Mouse (Mus musculus) monocyte, adult 5-6 weeks (primary cell): ENCODE data around the gene Gpr107. TPM values are rescaled to one million over a fixed set of nuclear protein-coding genes. Genes with fewer than 3 reads are reported as not detected.
A peak's percentile ranks its signal among the peaks of the same experiment; 100 is the strongest.

Experiments used
- ATAC-seq: fragments of 153-309, 156-312 bp; replicated peaks from 2 replicates; pipeline ENCODE4 v1.8.0; 2017; ENCODE audit warnings: mild to moderate bottlenecking; ENCODE audit not compliant: low TSS enrichment, insufficient number of reproducible peaks, severe bottlenecking, poor library complexity, low FRiP score
- total RNA-seq: library from RNA; stranded (forward); fragments of 200-1000, 200-491, 200-594 nt; gene quantifications from 3 replicates; pipeline ENCODE4 v1.2.3, GENCODE M21; 2017

Gene Gpr107
- 31.3 to 44.8 TPM (median 35.7 TPM) in 3 replicates for total RNA-seq

DNA sequence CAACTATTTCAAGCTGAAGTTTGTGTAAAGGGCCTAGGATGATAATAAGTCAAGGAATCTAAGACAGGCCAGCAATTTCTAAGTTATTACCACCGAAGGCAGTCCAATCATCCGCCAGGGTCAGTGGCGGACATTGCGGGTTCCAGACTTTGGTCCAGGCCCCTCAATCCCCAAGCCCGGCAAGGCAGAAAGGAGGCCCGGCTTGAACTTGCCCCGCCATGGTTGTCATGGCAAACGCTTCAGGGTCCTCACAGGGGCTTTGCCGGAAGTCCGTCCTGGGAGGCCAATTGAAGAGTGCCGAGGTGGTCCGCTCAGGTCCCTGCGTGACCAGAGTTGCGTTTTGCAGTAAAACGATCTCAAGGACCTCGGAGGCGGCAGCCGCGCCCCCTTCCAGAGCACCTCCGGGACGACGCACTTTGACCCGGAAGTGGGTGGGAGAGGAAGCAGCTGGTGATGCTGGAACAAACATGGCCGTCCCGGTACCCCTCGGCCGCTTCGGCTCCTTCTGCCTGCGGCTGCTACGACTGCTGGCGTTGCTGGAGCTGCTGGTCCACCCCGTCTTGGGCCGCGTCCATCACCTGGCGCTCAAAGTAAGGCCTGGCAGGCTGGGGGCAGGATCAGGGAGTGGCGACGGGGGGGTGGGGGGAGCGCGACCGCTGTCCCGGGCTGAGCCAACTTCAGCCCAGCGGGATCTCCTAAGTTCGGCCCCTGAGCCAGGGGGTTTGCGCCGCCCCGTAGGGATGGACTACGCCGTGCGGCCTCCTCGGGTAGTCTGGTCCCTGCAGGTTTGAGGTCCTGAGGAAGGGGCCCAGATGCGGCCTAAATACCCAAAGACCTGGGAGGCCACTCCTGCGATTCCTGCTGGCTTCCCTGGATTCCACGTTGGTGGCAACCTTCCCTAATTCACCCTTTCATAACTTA, at the start of gene Gpr107:
Gene Gpr107, plus strand, starts transcription at position 425 of the 921 bp plus-strand sequence.
- ATAC-seq, result peak; percentile 97

DNA sequence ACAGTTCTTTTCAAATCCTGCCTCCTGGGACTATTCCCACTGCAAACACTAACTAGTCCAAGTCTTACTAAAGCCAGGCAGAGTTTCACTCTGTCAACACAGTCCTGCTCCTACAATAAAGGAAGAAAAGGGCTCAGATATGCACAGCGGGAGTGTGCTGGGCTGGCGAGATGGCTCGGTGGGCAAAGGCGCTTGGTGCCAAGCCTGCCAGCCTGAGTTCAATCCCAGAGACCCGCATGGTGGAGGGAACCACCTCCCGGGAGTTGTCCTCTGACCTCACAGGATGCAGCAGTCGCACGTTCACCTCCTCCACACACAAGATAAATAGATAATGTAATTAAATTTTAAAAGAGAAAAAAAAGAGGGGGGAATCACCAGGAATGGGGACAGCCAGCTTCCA, 48.8 kb upstream of the Gpr107 start:
- no peak for ATAC-seq

GRCm38 (mm10) chr2:31105279-31105678, 46.8 kb upstream of the Gpr107 start:
- ATAC-seq, result no peak

DNA sequence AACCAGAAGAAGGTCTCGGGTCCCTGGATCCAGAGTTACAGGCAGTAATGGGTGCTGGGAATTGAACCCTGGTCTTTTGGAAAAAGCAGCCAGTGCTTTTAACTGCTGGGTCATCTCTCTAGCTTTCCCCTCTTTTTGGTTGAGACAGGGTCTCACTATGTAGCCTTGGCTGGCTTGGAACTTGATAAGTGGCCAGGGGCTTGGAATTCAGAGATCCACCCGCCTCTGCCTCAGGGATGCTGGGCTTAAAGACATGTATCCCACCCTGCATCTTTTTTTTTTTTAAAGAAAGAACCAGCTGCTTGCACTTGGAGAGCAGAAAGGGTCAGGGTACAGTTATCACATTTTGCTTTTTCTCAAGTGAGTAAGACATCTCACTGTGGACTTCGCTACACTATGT, 46.1 kb upstream of the Gpr107 start:
- no peak for ATAC-seq

DNA sequence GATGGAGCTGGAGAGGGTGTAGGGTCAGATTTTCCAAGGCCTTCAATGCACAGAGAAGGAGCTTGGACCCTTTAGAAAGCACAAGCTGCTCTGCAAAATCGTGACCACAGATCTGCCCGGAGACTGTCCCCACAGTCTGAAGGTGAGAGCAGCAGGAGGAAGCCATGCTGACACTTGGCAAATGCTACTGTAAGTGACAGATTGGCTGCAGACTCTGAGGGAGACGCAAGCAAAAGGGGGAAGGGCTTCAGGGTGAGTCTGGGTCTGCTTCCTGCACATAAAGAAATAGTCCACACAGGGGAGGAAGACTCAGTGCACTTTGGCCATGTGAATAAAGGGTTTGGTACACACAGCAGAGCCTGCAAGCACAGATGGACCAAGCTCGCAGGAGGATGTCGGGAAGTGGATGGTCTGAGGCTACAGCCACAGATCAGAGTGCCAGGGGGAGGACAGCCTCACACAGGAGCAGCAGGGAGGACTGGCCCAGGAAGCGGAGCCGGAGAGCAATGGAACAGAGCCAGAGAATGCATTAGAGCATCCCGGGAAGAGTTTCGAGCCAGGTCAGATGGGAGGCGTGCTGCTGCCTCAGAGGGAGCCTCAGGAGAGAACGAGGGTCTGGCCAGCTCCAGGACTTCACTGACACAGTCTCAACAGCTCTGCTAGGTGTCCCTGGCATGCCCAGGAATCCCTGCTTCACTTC, 45.3 kb upstream of the Gpr107 start:
- no peak for ATAC-seq

- peak; percentile 67 for ATAC-seq
Measured at GRCm38 (mm10) chr2:31108186-31108585, 43.9 kb upstream of the Gpr107 start.

- ATAC-seq, result no peak
Measured at GRCm38 (mm10) chr2:31109960-31110548, 42.1 kb upstream of the Gpr107 start.

- ATAC-seq, result no peak
Measured at GRCm38 (mm10) chr2:31111685-31112084, 40.4 kb upstream of the Gpr107 start.

DNA sequence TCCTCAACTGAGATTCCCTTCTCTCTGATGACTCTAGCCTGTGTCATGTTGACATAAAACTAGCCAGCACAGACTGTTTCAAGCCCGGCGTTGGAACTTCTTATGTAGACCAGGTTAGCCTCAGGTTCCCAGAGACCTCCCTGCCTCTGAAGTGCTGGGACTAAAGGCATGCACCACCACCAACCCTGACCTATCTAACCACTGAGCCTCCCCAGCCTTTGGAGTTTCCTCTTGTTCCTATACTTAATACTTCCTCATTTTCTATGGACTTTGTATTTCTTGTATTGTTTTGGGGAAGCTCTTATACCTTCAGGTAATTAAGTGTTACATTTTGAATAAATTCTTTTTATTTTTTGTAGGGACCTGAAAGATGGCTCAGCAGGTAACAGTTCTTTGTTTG, 37.9 kb upstream of the Gpr107 start:
- ATAC-seq, result peak; percentile 58; the same call in 1 of the 2 replicates

- no peak for ATAC-seq
Measured at GRCm38 (mm10) chr2:31115091-31115942, 36.8 kb upstream of the Gpr107 start.

DNA sequence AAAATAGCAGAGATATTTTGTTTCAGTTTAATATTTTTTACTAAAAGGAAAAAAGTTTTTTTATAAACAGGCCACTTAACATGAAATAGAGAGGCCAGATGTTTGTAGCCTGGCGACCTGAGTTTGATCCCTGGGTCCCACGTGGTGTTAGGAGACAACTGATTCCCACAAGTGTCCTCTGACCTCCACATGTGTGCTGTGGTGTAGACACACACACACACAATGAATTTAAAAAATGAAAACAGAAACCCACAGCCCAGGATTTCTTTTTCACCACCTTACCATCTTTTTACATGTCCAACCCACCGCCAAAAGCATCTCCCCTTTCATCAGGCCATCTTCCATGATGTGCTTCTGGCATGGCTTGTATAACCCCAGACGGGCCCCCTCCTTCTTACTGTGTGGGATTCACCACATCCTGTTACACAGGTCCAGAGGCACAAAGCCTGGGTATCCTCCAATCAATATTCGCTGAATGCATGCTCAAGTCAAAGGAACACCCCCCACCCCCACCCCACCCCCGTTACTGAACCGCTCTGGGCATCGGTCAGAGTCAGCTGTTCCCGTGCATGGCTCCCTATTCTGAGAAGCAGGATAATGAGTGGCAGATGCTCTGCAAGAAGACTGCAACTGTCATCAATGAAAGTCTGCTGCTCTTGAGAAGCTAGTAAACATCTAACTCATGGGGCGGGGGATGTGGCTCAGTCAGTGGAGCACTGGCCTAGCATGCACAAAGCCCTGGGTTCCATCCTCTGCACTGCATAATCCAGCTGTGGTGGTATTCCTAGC, 36.0 kb upstream of the Gpr107 start:
- ATAC-seq, result 0 out of 2 replicates have a peak, but pooled peaks have one; percentile 14

DNA sequence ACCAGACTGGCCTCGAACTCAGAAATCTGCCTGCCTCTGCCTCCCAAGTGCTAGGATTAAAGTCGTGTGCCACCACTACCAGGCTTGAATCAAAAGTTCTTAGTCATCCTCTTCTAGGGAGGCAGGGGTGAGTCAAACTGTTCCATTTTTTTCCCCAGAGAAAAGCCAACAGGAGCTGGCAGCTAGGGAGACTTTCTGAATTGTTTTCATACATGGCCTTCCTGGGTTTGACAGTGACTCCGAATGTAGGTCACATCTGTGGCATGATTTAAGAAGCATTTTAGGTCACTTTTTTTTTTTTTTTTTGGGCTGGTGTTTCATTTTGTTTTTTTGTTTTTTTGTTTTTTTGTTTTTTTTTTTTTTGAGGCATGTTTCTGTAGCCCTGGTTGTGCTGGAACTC, 33.9 kb upstream of the Gpr107 start:
- ATAC-seq, result no peak

GRCm38 (mm10) chr2:31118639-31119380, 33.3 kb upstream of the Gpr107 start:
- peak; percentile 49; the same call in 1 of the 2 replicates for ATAC-seq

- ATAC-seq, result no peak
Measured at GRCm38 (mm10) chr2:31119795-31120194, 32.3 kb upstream of the Gpr107 start.

DNA sequence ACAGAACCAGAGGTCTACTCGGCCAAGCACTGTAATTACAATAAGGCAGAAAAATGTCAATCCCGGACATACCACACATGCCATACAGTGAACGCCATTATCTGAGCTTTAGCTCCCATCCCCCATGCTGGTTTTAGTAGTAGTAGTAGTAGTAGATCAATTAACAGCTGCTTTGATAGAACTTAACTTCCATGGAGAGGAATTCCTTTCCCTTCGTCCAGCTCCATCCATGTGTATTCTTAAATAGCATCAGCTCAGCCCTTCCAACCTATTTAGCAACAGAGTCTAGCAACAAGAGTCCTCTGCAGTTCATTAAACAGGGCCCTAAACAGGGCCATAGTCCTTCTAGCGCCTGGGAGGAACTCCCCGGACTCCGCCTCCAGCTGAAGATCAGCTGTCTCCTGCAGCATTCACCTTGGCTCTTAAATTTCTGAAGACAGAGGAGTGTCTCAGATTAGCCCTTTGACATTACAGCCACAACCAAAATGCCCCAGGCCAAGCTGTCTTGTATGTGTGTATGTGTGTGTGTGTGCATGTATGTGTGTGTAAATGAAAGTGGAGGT, 30.9 kb upstream of the Gpr107 start:
- no peak for ATAC-seq

- ATAC-seq, result no peak
Measured at GRCm38 (mm10) chr2:31122806-31123205, 29.3 kb upstream of the Gpr107 start.

- ATAC-seq, result no peak
Measured at GRCm38 (mm10) chr2:31123493-31123892, 28.6 kb upstream of the Gpr107 start.
